Mouse (Mus musculus): ENCODE results near the gene Rnf213. TPM values are rescaled to one million over a fixed set of nuclear protein-coding genes. Genes with fewer than 3 reads are reported as not detected.

Gene Rnf213
- polyA plus RNA-seq, 1 experiment from 2014 or later: 1.0 TPM

GRCm38 (mm10) chr11:119524545-119524949, 131.6 kb downstream of the Rnf213 start:
- H3K4me3 ChIP-seq (ENCODE audit: low read length): peak overlapping the region; percentile 45
- peaks cover 3% of the 10 kb centered on the region for H3K4me1 ChIP-seq (ENCODE audit: control insufficient read depth, insufficient read depth, low read depth, low read length)
- peak overlapping the region; percentile 51; the same call in 1 of the 2 replicates for H3K27ac ChIP-seq (ENCODE audit: low read depth, low read length)
- no peaks in the 10 kb centered on the region for H3K36me3 ChIP-seq (ENCODE audit: control insufficient read depth, insufficient read depth, low read length)
- ATAC-seq: peak; percentile 94
- under 1% methylated on average over 33 of the region's 33 CpGs for WGBS
- peak overlapping the region; percentile 73 for H3K4me2 ChIP-seq (ENCODE audit: low read length)
- H3K27me3 ChIP-seq (replicated peaks; ENCODE audit: control insufficient read depth, insufficient read depth, low read length): no peaks in the 10 kb centered on the region
- peak overlapping the region; percentile 74 for H3K9ac ChIP-seq (ENCODE audit: low read depth, low read length)
- no peaks in the 10 kb centered on the region for H3K9me3 ChIP-seq (ENCODE audit: control insufficient read depth, low read length)

- WGBS: 85% methylated on average over 14 of the region's 14 CpGs
These were observed 133.4 kb downstream of the Rnf213 start for GRCm38 (mm10) chr11:119526068-119526966.

DNA sequence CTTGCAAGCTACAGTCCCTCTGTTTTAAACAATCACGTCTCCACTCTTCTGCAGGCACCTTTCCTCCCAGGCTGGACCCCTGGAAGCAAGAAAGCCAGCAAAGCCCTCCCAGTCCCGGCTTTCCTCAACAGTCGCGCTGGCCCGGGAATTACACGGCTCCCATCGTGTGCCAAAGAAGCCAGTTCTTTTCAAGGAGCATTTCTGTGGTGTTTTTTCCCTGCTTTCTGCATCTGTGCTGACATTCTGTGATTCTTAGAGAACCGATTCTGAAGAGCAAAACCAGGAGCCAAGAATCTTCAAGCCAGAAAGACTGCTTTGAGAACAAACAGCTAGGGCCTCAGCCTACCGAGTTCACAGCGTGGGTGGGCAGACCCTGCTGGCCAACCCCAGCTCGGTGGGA, 136.0 kb downstream of the Rnf213 start:
- H3K36me3 ChIP-seq (ENCODE audit: control insufficient read depth, insufficient read depth, low read length): no peaks in the 10 kb centered on the region
- 58% methylated on average over 11 of the region's 11 CpGs for WGBS
- peaks cover 7% of the 10 kb centered on the region for H3K4me1 ChIP-seq (ENCODE audit: control insufficient read depth, insufficient read depth, low read depth, low read length)
- no peak overlapping the region for H3K9ac ChIP-seq (ENCODE audit: low read depth, low read length)
- no peaks in the 10 kb centered on the region for H3K9me3 ChIP-seq (ENCODE audit: control insufficient read depth, low read length)
- no peak overlapping the region for H3K4me3 ChIP-seq (ENCODE audit: low read length)
- no peak for ATAC-seq
- no peaks in the 10 kb centered on the region for H3K27me3 ChIP-seq (replicated peaks; ENCODE audit: control insufficient read depth, insufficient read depth, low read length)
- no peak overlapping the region for H3K27ac ChIP-seq (ENCODE audit: low read depth, low read length)
- H3K4me2 ChIP-seq (ENCODE audit: low read length): no peak overlapping the region

More at GRCm38 (mm10) chr11:119526068-119526966, 133.4 kb downstream of the Rnf213 start:
- Histone ChIP-seq H3K9me3 (ENCODE audit: control insufficient read depth, low read length) (no peaks in the 10 kb centered on the region), H3K4me3 (ENCODE audit: low read length) (no peak overlapping the region), H3K4me2 (ENCODE audit: low read length) (no peak overlapping the region), H3K4me1 (ENCODE audit: control insufficient read depth, insufficient read depth, low read depth, low read length) (peaks cover 3% of the 10 kb centered on the region), H3K27me3 (replicated peaks; ENCODE audit: control insufficient read depth, insufficient read depth, low read length) (no peaks in the 10 kb centered on the region), H3K9ac (ENCODE audit: low read depth, low read length) (no peak overlapping the region), H3K27ac (ENCODE audit: low read depth, low read length) (no peak overlapping the region), H3K36me3 (ENCODE audit: control insufficient read depth, insufficient read depth, low read length) (no peaks in the 10 kb centered on the region)
- ATAC-seq: no peak

DNA sequence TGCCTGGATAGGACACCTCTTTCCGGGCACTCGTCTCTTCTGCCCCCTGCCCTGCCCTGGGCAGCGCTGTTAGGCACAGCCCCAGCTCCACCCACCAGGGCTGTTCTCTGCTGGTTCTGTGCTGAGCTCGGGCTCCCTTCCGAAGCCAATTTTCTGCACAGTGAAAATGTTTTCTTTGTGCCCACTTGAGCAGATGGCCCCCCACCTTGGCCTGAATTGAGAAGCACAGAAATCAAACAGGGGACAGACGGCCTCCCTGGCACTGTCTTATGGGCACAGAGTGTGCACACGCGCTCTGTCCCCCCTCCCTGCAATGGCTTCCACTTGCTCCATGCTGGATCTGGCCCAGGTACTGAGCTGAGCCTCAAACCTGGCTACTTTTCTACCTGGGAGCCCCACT, 139.6 kb downstream of the Rnf213 start:
- ATAC-seq: peak; percentile 79
- Histone ChIP-seq H3K27ac (ENCODE audit: low read depth, low read length) (no peak overlapping the region), H3K4me3 (ENCODE audit: low read length) (no peak overlapping the region), H3K9me3 (ENCODE audit: control insufficient read depth, low read length) (no peaks in the 10 kb centered on the region), H3K4me1 (ENCODE audit: control insufficient read depth, insufficient read depth, low read depth, low read length) (0 out of 2 replicates have a peak, but pooled peaks cover 5% of the 10 kb centered on the region), H3K36me3 (ENCODE audit: control insufficient read depth, insufficient read depth, low read length) (no peaks in the 10 kb centered on the region), H3K27me3 (replicated peaks; ENCODE audit: control insufficient read depth, insufficient read depth, low read length) (no peaks in the 10 kb centered on the region), H3K9ac (ENCODE audit: low read depth, low read length) (no peak overlapping the region), H3K4me2 (ENCODE audit: low read length) (no peak overlapping the region)
- WGBS: 47% methylated on average over 8 of the region's 8 CpGs

DNA sequence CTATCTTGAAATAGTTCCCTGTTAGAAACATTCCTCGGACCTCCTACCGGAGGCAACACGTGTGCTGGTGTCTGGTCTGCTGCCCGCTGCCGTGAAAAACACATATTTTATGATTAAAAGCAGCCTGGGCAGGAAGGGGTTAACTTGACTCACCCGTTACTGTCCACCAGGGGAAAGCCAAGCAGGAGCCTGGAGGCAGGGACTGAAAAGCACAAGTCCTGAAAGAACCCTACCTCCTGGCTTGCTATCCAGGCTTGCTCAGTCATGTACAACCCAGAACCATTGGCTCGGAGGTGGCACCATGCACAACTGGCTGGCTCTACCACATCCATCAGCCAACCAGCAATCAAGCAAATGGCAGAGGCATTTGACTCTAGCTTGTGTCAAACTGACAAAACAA, 140.8 kb downstream of the Rnf213 start:
- H3K9ac ChIP-seq (ENCODE audit: low read depth, low read length): no peak overlapping the region
- no peak overlapping the region for H3K27ac ChIP-seq (ENCODE audit: low read depth, low read length)
- no peak overlapping the region for H3K4me2 ChIP-seq (ENCODE audit: low read length)
- H3K36me3 ChIP-seq (ENCODE audit: control insufficient read depth, insufficient read depth, low read length): no peaks in the 10 kb centered on the region
- 73% methylated on average over 7 of the region's 7 CpGs for WGBS
- H3K27me3 ChIP-seq (replicated peaks; ENCODE audit: control insufficient read depth, insufficient read depth, low read length): no peaks in the 10 kb centered on the region
- no peak overlapping the region for H3K4me3 ChIP-seq (ENCODE audit: low read length)
- no peaks in the 10 kb centered on the region for H3K9me3 ChIP-seq (ENCODE audit: control insufficient read depth, low read length)
- ATAC-seq: no peak
- 0 out of 2 replicates have a peak, but pooled peaks cover 5% of the 10 kb centered on the region for H3K4me1 ChIP-seq (ENCODE audit: control insufficient read depth, insufficient read depth, low read depth, low read length)

MicroRNA genes within 50 kb of the gene (microRNA counts, 519-probe panel; counts per million panel counts)
- microRNA mmu-miR-1932: not detected

Small RNAs within 50 kb of the gene (microRNA-seq; reads per million reads assigned to microRNA genes)
- not detected for gene Mir1932

Other genes starting within 250 kb of the Rnf213 start
- gene Tbc1d16, start 164.6 kb upstream of the Rnf213 start, polyA plus RNA-seq (2015; fragmentation: Nextera tagmentation; extraction: Ambion mirVana): 47.9 and 54.9 TPM in 2 replicates
- 16.5 and 17.2 TPM in 2 replicates for gene Ccdc40, start 164.5 kb upstream of the Rnf213 start, polyA plus RNA-seq (2015; fragmentation: Nextera tagmentation; extraction: Ambion mirVana)
- gene Gaa, start 125.2 kb upstream of the Rnf213 start, polyA plus RNA-seq (2015; fragmentation: Nextera tagmentation; extraction: Ambion mirVana): 121 and 131 TPM in 2 replicates
- gene Eif4a3, start 93.0 kb upstream of the Rnf213 start, polyA plus RNA-seq (2015; fragmentation: Nextera tagmentation; extraction: Ambion mirVana): 241 and 243 TPM in 2 replicates
- gene Card14, start 85.3 kb upstream of the Rnf213 start, polyA plus RNA-seq (2015; fragmentation: Nextera tagmentation; extraction: Ambion mirVana): 0.50 and 0.55 TPM in 2 replicates
- gene Sgsh, start 37.6 kb upstream of the Rnf213 start, polyA plus RNA-seq (2015; fragmentation: Nextera tagmentation; extraction: Ambion mirVana): 3.6 and 5.2 TPM in 2 replicates
- 7.5 and 8.0 TPM in 2 replicates for gene Slc26a11, start 37.5 kb upstream of the Rnf213 start, polyA plus RNA-seq (2015; fragmentation: Nextera tagmentation; extraction: Ambion mirVana)
- gene Endov, start 98.2 kb downstream of the Rnf213 start, polyA plus RNA-seq (2015; fragmentation: Nextera tagmentation; extraction: Ambion mirVana): 15.1 and 17.1 TPM in 2 replicates
- 15.6 and 22.4 TPM in 2 replicates for gene Nptx1, start 154.7 kb downstream of the Rnf213 start, polyA plus RNA-seq (2015; fragmentation: Nextera tagmentation; extraction: Ambion mirVana)
- gene Rptor, start 209.8 kb downstream of the Rnf213 start, polyA plus RNA-seq (2015; fragmentation: Nextera tagmentation; extraction: Ambion mirVana): 8.5 and 10.1 TPM in 2 replicates